ENCODE assay signal across 8 mouse cellular contexts in the genomic region with DNA sequence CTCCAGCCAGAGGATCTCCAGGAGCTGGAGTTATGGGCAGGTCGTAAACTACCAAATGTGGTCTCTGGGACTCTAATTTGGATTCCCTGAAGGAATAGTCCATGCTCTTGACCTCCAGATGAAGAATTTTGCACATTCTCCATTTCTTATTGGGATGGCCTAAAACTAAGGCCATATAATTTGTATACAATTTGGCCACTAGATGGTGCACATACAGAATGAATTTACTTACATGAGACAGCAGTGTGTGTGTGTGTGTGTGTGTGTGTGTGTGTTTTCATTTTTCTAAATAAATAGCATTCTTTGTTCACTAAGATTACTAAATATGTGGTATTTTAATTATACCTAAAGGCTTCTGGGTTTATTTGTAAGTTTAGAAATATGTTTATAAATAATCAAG.
DNase-seq lines count a peak whose midpoint lies in the region; ATAC-seq and TF ChIP-seq lines count a peak whose summit lies in the region.

No protein-coding gene starts in this region.

- H3K36me3 ChIP-seq in heart, postnatal 0 days (replicated peaks; ENCODE audit: control insufficient read depth, insufficient read depth, low read length): no peaks in the 10 kb centered on the region
- H3K36me3 ChIP-seq in heart, embryonic 11.5 days (ENCODE audit: control insufficient read depth, insufficient read depth, low read length): no peaks in the 10 kb centered on the region
- no peaks in the 10 kb centered on the region for H3K36me3 ChIP-seq in midbrain, embryonic 14.5 days (ENCODE audit: control insufficient read depth, insufficient read depth, low read length)
- no peaks in the 10 kb centered on the region for H3K36me3 ChIP-seq in midbrain, embryonic 15.5 days (replicated peaks)

- no peak overlapping the region for H3K4me2 ChIP-seq in heart, postnatal 0 days (ENCODE audit: low read depth, low read length)
- no peak overlapping the region for H3K4me2 ChIP-seq in heart, embryonic 11.5 days
- H3K4me2 ChIP-seq in midbrain, embryonic 14.5 days (ENCODE audit: low read length): no peak overlapping the region
- no peak overlapping the region for H3K4me2 ChIP-seq in midbrain, embryonic 15.5 days

- H3K27ac ChIP-seq in heart, postnatal 0 days (ENCODE audit: low read depth): no peak overlapping the region
- no peak overlapping the region for H3K27ac ChIP-seq in heart, embryonic 11.5 days (ENCODE audit: low read depth, low read length)
- no peak overlapping the region for H3K27ac ChIP-seq in midbrain, embryonic 14.5 days (replicated peaks; ENCODE audit: low read depth, low read length)
- no peak overlapping the region for H3K27ac ChIP-seq in midbrain, embryonic 15.5 days

- no peaks in the 10 kb centered on the region for H3K27me3 ChIP-seq in heart, postnatal 0 days (ENCODE audit: control insufficient read depth, insufficient read depth, low read length)
- no peaks in the 10 kb centered on the region for H3K27me3 ChIP-seq in heart, embryonic 11.5 days (ENCODE audit: control insufficient read depth, insufficient read depth, low read length)
- no peaks in the 10 kb centered on the region for H3K27me3 ChIP-seq in midbrain, embryonic 14.5 days (ENCODE audit: control insufficient read depth, insufficient read depth, low read length)
- no peaks in the 10 kb centered on the region for H3K27me3 ChIP-seq in midbrain, embryonic 15.5 days (replicated peaks)

- H3K9me3 ChIP-seq in heart, postnatal 0 days (replicated peaks; ENCODE audit: control insufficient read depth, low read length): no peaks in the 10 kb centered on the region
- H3K9me3 ChIP-seq in heart, embryonic 11.5 days (replicated peaks; ENCODE audit: control insufficient read depth, low read length): no peaks in the 10 kb centered on the region
- no peaks in the 10 kb centered on the region; the same call in 1 of the 2 replicates for H3K9me3 ChIP-seq in midbrain, embryonic 14.5 days (ENCODE audit: control insufficient read depth, low read length)
- H3K9me3 ChIP-seq in midbrain, embryonic 15.5 days: no peaks in the 10 kb centered on the region

- peak; percentile 66 for TF ChIP-seq CTCF in heart, postnatal 0 days (IDR thresholded peaks at IDR 0.05; ENCODE audit: low read depth)

- DNase-seq in heart, postnatal 0 days (ENCODE audit: low spot score): peak; percentile 37
- DNase-seq in midbrain, embryonic 14.5 days: peak; percentile 87
- peak; percentile 25 for DNase-seq in c-Kit-positive CD71-negative TER-119-negative erythroid progenitor cells, embryonic 14.5 days (ENCODE audit: low read depth)
- DNase-seq in retina, postnatal 7 days (ENCODE audit: low read depth, low spot score): peak; percentile 34
- no peak for DNase-seq in urinary bladder, postnatal 25 days (ENCODE audit: low spot score)
- DNase-seq in urinary bladder, adult 18-20 months (ENCODE audit: low spot score in 2 of 2): no peak

- ATAC-seq in heart, postnatal 0 days (ENCODE audit: insufficient read depth, low read depth): no peak
- no peak for ATAC-seq in heart, embryonic 11.5 days (replicated peaks; ENCODE audit: insufficient number of reproducible peaks, low FRiP score, low TSS enrichment)
- no peak for ATAC-seq in midbrain, embryonic 14.5 days (ENCODE audit: low FRiP score, low TSS enrichment)
- ATAC-seq in midbrain, embryonic 15.5 days (replicated peaks): no peak

- TF ChIP-seq EP300 in heart, postnatal 0 days (IDR thresholded peaks at IDR 0.05; ENCODE audit: low read depth): no peak

- H3K4me1 ChIP-seq in heart, postnatal 0 days (ENCODE audit: control insufficient read depth, insufficient read depth): peaks cover 8% of the 10 kb centered on the region; the same call in 1 of the 2 replicates
- H3K4me1 ChIP-seq in heart, embryonic 11.5 days (ENCODE audit: control insufficient read depth, insufficient read depth, low read length): peaks cover 7% of the 10 kb centered on the region; the same call in 1 of the 2 replicates
- no peaks in the 10 kb centered on the region for H3K4me1 ChIP-seq in midbrain, embryonic 14.5 days (ENCODE audit: control insufficient read depth, insufficient read depth, low read length)
- peaks cover 7% of the 10 kb centered on the region; the same call in 1 of the 2 replicates for H3K4me1 ChIP-seq in midbrain, embryonic 15.5 days

- H3K4me3 ChIP-seq in heart, postnatal 0 days (ENCODE audit: low read depth, low read length): no peak overlapping the region
- H3K4me3 ChIP-seq in heart, embryonic 11.5 days (ENCODE audit: low read depth, low read length): no peak overlapping the region
- no peak overlapping the region for H3K4me3 ChIP-seq in midbrain, embryonic 14.5 days (replicated peaks; ENCODE audit: low read depth, low read length)
- no peak overlapping the region for H3K4me3 ChIP-seq in midbrain, embryonic 15.5 days

- no peak overlapping the region for H3K9ac ChIP-seq in heart, postnatal 0 days (replicated peaks; ENCODE audit: low read depth, low read length)
- H3K9ac ChIP-seq in heart, embryonic 11.5 days (ENCODE audit: low read depth, low read length): no peak overlapping the region
- H3K9ac ChIP-seq in midbrain, embryonic 14.5 days (replicated peaks; ENCODE audit: low read length): no peak overlapping the region
- no peak overlapping the region for H3K9ac ChIP-seq in midbrain, embryonic 15.5 days

- WGBS in heart, postnatal 0 days: 73% methylated on average over 1 of the region's 1 CpGs
- 89% methylated on average over 1 of the region's 1 CpGs for WGBS in heart, embryonic 11.5 days (ENCODE audit: insufficient replicate concordance)
- 89% methylated on average over 1 of the region's 1 CpGs for whole genome bisulfite sequencing in midbrain, embryonic 14.5 days
- 95% methylated on average over 1 of the region's 1 CpGs for WGBS in midbrain, embryonic 15.5 days

Comparison
In these comparisons a context has a peak if more than half of its experiments do, and no peak if none do; other contexts are left out.
1. DNase-seq: peak in heart, postnatal 0 days (single experiment), midbrain, embryonic 14.5 days (single experiment), c-Kit-positive CD71-negative TER-119-negative erythroid progenitor cells, embryonic 14.5 days (single experiment) and retina, postnatal 7 days (single experiment); none in urinary bladder, postnatal 25 days (single experiment) and urinary bladder, adult 18-20 months (0 of 2).